Mouse (Mus musculus) myocyte (in vitro differentiated cells): ENCODE data around the gene Gng7.

Experiments used
- CEBPB ChIP-seq: IDR thresholded peaks from 2 replicates; pipeline ENCODE4 v1.6.1; 2011; ENCODE audit warnings: mild to moderate bottlenecking, moderate library complexity; ENCODE audit not compliant: poor library complexity, insufficient read depth, severe bottlenecking
- E2F4 ChIP-seq: IDR thresholded peaks from one replicate; pipeline ENCODE4 v1.6.1; 2011; ENCODE audit warnings: mild to moderate bottlenecking, control low read depth, moderate library complexity; ENCODE audit not compliant: insufficient read depth
- MAX ChIP-seq: IDR thresholded peaks from one replicate; pipeline ENCODE4 v1.6.1; 2011; ENCODE audit warnings: low read depth, mild to moderate bottlenecking, control low read depth
- MYOD1 ChIP-seq, 3 experiments: IDR thresholded peaks; one replicate each; pipeline ENCODE4 v1.6.1; 2011; ENCODE audit warnings: control low read depth in 2 of 3, low read depth in 2 of 3, mild to moderate bottlenecking in 2 of 3, moderate library complexity in 1 of 3; ENCODE audit not compliant: insufficient read length in 2 of 3, control insufficient read depth in 1 of 3
- MYOG ChIP-seq, 3 experiments: IDR thresholded peaks; one replicate each; pipeline ENCODE4 v1.6.1; 2011; ENCODE audit warnings: control low read depth in 2 of 3, low read depth in 2 of 3, mild to moderate bottlenecking in 2 of 3; ENCODE audit not compliant: insufficient read length in 2 of 3, control insufficient read depth in 1 of 3, insufficient read depth in 1 of 3
- POLR2A ChIP-seq: IDR thresholded peaks from one replicate; pipeline ENCODE4 v1.6.1; 2011; ENCODE audit warnings: low read depth, mild to moderate bottlenecking, control low read depth, moderate library complexity; ENCODE audit not compliant: insufficient read length
- POLR2AphosphoS2 ChIP-seq: IDR thresholded peaks from one replicate; pipeline ENCODE4 v1.6.1; 2011; ENCODE audit warnings: low read depth, control low read depth; ENCODE audit not compliant: insufficient read length
- REST ChIP-seq: IDR thresholded peaks from one replicate; pipeline ENCODE4 v1.6.1; 2011; ENCODE audit warnings: mild to moderate bottlenecking, control low read depth, moderate library complexity; ENCODE audit not compliant: insufficient read depth, insufficient read length
- TCF12 ChIP-seq: IDR thresholded peaks from one replicate; pipeline ENCODE4 v1.6.1; 2011; ENCODE audit warnings: mild to moderate bottlenecking, control low read depth; ENCODE audit not compliant: poor library complexity, insufficient read depth, severe bottlenecking
- TCF3 ChIP-seq: IDR thresholded peaks from one replicate; pipeline ENCODE4 v1.6.1; 2011; ENCODE audit warnings: low read depth, control low read depth; ENCODE audit not compliant: insufficient read length
- USF1 ChIP-seq: IDR thresholded peaks from one replicate; pipeline ENCODE4 v1.6.1; 2011; ENCODE audit warnings: low read depth, mild to moderate bottlenecking, control low read depth, moderate library complexity

GRCm38 (mm10) chr10:81052577-81052976, 37.8 kb upstream of the Gng7 start:
- no peak for TF ChIP-seq POLR2A
- no peak for TF ChIP-seq POLR2AphosphoS2
- TF ChIP-seq MYOG (IDR thresholded peaks at IDR 0.05; ENCODE audit: control insufficient read depth in 1 of 3, insufficient read depth in 1 of 3, insufficient read length in 2 of 3, low read depth in 2 of 3): no peak
- no peak for TF ChIP-seq USF1
- no peak for TF ChIP-seq TCF12
- no peak for TF ChIP-seq CEBPB
- TF ChIP-seq MYOD1 (IDR thresholded peaks at IDR 0.05; ENCODE audit: control insufficient read depth in 1 of 3, insufficient read length in 2 of 3, low read depth in 2 of 3): no peak
- no peak for TF ChIP-seq MAX
- no peak for TF ChIP-seq TCF3
- no peak for TF ChIP-seq REST
- no peak for TF ChIP-seq E2F4
